Mouse (Mus musculus) bone marrow macrophage, adult 2 months (primary cell): ENCODE results near the gene Amn.

Source experiments
- CTCF ChIP-seq: IDR thresholded peaks from 2 replicates; pipeline ENCODE4 v1.5.1; 2012; ENCODE audit warnings: low read depth, mild to moderate bottlenecking, low read length, moderate library complexity
- POLR2A ChIP-seq: IDR thresholded peaks from 2 replicates; pipeline ENCODE4 v1.6.1; 2012; ENCODE audit warnings: mild to moderate bottlenecking, low read depth, low read length, borderline replicate concordance

DNA sequence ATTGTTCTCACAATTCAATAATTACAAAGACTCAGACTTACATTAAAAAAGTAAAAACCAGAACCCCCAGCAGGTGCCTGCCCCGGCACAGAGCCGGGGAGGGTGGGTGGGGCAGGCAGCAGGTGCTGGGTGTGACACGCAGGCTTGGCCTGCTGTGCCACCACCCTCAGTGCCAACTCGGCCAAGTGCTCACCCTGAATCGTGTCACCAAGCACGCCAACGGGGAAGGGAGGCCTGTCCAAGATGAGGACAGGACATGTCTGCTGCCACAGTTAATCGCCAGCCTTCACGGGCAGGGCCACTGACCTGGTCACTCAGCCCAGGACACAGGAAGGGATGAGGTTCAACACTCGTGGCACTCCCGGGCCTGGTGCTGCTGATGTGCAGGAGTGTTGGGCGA, 22.1 kb downstream of the Amn start:
- TF ChIP-seq POLR2A (no peak), CTCF (no peak)
